Mouse (Mus musculus): ENCODE data around the gene Vwa3a.

Gene Vwa3a

GRCm38 (mm10) chr7:120838436-120839160, 99.5 kb downstream of the Vwa3a start:
- DNase-seq, result peak in 1 of 2 experiments; percentile 13

DNA sequence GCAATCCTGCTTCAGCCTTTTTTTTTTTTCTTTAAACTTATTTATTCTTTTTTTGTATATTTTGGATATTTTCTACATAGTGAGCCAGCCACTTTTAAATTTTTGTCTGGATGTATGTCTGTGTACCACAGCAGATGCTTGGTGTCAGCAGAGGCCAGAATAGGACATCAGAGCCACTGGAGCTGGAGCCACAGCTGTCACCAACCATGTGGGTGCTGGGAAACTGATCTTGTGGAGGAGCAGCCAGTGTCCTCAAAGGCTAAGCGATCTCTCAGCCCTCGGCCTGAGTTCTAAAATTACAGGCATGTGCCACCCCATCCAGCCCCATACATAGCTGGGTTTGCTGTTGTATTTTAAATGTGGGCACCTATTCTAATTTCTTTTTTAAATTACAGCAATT, 100.7 kb downstream of the Vwa3a start:
- DNase-seq, result no peak

GRCm38 (mm10) chr7:120842345-120843036, 103.4 kb downstream of the Vwa3a start, which contains the start of gene Eef2k:
Eef2k (plus strand) TSS chr7:120842831.
- DNase-seq, result peak; percentile 88 to 90

DNA sequence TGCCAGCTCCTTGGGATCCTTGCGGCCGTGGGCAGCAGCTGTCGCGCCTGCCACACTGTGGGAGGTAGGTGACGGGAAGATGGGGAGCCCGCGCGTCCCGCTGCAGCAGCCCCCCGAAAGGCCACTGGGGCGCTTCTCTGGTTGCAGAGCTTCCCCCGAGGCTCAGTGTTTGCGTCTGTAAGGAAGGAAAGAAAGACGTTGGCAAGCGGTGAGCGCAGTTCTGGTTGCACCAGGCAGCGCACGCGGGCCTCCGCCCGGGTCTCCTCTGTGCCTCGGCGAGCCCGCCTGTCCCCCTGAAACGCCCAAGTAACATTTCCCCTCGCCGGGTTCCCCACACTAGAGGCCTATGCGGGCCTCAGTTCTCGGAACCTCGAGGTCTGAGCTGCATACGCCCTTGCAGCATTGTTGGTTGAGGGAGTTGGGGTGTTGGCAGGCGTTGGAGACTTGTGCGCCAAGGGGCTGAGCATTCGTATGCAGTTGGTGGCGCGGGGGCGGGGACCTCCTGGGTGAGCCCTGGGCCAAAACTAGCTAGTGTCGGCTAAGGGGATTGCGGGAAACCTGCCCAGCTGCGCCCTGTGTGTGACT, 104.0 kb downstream of the Vwa3a start:
- peak; percentile 57 to 81 for DNase-seq

- peak in 1 of 2 experiments; percentile 11 for DNase-seq
Observed at GRCm38 (mm10) chr7:120843852-120844435, 104.8 kb downstream of the Vwa3a start.

DNA sequence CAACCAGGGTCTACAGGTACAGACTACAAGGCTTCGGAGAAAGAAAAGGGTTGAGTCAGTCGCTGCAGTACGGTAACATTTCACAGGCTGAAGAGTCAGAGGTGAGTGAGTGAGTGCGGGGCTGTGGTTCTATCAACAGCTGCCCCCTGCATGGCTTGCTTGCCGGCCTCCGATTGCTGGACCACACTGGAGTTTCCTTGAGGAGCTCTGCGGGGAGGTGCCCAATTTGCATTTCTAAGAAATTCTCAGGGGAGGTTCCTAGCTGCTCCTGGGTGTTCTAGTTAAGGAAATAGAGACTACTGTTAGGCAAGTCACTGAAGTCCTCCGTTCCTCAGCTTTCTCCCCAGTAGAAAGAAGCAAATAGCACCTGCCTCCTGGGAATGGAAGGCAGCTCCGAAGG, 105.6 kb downstream of the Vwa3a start:
- DNase-seq, result no peak

DNA sequence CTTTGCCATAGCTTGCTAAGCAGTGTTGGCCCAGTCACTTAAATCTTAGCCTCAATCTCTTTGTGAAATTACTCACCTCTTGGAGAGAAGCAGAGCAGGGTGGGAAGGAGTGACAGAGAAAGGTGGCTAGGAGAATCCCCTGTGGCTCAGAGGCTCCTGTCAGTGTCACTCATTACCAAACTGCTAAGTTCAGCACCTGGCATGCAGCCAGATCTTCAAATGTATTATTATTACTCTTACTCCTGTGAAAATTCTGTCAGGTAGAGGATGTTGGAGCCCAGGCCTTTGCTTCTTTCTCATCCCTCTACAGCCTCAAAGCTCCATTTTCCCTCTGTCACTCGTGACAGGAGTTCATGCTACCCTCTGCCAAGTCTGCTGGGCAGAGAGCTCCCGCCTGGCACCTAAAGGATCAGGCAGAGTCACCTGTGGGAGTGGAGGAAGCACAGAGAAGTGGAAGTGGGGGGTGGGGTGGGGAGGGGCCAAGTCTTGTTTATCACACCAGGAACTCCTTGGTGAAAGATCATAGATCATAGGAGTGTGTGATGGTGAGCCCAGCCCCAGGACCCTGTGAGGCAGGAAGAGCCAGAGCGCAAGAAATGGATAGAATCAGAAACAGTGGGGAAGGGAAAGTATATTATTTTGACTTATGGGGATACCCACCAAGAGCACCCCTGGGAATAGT, 109.9 kb downstream of the Vwa3a start:
- no peak for DNase-seq

DNA sequence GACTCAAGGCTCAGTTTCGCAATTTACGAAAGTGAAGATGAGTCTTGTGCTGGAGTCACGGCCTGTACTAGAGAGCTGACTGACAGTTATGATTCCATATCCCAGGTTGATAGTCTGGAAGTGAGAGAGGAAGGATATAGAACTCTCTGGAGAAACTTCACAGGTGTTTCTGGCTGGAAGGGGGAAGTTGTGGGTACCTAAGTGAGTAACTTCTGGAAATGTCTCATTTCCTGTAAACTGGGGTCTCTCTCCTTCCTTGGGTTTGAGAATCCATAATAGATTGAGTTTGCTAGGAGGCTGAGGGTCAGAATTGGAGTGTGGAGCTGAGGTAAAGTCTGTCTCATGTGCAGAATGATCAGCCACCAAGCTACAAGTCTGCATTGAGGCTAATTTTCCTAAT, 111.0 kb downstream of the Vwa3a start:
- no peak for DNase-seq

Data from kidney, postnatal 36 days (tissue).